Mouse (Mus musculus) 416B (cell line): ENCODE measurements around the gene Amh.
"Not testable (repeated sequence)": the region's sequence is repeated elsewhere in the genome, so short reads cannot be mapped to it uniquely, and the experiment has no call there.

Experiments
- DNase-seq: peaks from one replicate; pipeline ENCODE4 v3.0.0; 2011; ENCODE audit warnings: low read depth

The Amh gene

GRCm38 (mm10) chr10:80808099-80808984, 3.3 kb downstream of the Amh start:
- no peak for DNase-seq

DNA sequence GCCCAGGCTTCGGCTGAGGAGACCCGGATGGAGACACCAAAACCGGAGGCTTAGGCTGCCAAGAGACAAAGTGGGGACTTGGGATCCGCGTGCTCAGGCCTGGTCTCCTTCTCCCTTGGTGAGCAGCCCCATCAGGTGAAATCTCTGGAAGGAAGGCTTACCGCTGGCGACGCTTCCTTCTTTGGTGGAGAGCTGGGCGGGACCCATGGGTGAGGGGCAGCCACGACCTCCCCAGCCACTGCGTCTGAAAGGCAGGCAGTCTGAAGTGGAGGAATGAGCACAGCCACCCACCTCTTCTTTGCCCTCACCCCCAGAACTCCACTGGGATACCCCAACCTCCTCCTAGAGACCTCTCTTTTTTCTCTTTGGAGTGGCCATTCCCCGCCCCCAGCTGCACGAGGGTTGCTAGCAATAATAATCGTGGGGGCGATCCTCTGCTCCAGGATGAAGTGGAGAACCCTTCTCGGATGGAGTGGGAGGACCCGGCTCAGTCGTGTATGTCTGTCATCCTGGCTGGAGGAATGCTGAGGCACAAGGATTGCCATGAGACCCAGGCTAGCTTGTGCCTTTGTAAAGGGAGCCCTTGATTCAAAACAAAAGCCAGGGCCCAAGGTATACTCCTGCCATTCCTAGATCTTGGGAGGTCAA, 4.1 kb downstream of the Amh start:
- DNase-seq = no peak

DNA sequence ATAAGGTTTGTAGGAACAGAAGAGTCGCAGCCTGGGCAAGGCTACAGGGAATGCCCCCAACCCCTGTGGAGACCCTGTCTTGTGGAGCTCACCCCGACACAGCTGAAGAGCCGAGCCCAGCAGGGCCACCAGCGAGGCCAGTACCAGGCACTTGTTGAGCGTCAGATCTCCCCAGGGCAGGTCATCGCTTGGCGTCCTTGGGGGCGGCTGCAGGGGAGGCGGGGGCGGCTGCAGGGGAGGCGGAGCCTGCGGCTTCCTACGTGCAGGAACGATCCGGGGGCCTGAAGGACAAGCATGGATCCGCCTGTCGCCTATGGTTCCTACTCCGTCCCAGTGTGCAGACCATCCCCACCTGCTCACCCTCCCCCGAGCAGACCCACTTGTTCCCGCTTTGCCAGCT, 5.0 kb downstream of the Amh start:
- no peak for DNase-seq

DNA sequence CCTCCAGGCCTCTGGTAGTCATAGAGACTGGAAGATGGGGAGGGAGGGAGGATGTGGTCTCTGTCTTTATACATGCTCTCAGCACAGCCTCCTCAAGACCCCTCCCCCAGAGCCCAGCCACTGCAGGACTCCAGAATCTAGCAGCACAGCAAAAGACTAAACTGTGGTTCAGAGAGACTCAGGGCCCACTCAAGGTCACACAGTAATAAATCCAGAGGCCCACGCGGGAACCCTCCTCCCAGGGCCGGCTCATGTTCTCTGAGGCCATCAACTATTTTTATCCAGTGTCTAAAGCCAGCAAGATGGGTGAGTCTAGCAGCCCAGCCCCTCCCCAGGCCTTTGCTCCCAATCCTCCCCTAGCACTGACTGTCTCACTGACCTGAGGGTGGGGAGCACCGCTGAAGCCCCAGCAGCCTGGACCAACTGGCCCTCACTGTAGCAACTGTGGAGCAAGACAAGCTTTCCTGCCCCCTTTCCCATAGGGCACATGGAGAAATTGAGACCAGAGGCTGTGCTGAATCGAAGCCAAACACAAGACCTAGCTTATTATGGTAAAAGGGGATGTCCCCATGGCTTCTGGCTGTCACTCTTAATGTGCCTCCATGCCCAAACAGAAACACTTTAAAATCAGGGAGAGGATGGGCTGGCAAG, 7.5 kb downstream of the Amh start:
- no peak for DNase-seq

DNA sequence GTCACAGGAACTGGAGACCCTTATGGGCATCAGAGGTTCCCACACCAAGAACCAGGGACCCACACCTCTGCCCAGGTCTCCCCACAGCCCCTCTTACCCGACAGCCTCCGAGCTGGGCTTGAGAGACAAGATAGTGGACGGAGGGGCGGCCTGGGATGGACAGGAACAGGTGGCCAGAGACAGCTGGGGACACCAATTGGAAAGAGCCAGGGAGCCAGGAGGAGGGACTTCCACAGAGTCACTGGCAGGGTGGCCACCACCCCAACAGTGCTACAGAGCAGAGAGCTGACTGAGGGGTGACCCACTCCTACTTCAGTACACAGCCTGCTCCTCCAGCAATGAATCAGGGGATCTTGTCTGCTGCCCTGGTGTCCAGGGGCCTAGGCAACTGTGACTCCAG, 8.3 kb downstream of the Amh start, which contains the start of gene Jsrp1:
Gene Jsrp1, minus strand, starts transcription at position 133 of the 400 bp plus-strand sequence.
- no peak for DNase-seq

DNA sequence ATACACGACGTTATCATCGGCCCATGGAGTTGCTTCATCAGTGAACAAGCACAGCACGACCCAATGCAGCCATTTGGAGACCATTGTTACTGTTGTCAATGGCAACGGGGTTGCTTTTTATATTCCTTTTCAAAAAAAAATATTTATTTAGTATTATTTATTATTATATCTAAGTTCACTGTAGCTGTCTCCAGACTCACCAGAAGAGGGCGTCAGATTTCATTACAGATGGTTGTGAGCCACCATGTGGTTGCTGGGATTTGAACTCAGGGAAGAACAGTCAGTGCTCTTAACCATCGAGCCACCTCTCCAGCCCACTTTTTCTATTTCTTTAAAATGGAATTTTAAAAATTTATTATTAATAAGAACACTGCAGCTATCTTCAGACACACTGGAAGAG, 9.8 kb downstream of the Amh start:
- no peak for DNase-seq

DNA sequence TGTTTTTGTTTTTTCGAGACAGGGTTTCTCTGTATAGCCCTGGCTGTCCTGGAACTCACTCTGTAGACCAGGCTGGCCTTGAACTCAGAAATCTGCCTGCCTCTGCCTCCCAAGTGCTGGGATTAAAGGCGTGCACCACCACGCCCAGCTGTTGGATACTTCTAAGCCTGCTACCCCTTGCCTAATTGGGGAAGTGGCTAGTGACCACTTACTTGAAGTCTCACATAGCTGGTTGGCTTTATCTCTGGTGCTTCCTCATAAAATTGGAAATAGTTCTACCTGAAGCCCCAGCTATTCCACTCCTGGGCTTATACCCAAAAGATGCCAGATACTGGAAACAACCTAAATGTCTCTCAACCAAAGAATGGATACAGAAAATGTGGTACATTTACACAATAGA, 11.3 kb downstream of the Amh start:
- DNase-seq = not testable (repeated sequence)

DNA sequence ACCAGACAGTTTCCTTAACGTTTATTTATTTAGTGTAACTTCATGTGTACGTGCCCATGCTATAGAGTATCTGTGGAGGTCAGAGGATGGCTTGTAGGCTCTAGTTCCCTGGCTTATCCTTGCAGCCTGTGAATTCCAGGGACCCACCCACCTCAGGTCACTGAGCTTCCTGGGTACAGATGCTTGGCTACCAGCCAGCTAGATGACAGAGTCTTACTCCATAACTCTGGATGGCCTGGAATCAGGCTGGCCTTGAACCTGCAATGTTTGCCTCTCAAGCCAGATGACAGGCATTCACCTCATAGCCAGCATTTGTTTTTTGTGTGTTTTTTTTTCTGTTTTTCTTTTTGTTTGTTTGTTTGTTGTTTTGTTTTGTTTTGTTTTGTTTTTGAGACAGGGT, 12.1 kb downstream of the Amh start:
- no peak for DNase-seq

DNA sequence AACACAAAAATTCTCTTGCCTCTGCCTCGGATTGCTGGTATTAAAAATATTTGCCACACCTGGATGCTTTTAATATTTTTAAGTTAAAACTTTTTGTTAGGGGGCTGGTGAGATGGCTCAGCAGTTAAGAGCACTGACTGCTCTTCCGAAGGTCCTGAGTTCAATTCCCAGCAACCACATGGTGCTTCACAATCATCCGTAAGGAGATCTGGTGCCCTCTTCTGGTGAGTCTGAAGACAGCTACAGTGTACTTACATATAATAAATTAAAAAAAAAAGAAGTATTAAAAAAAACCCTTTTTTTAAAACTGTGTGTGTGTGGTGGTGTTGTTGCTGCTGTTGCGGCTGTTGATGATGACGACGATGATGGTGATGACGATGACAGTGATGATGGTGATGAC, 12.9 kb downstream of the Amh start:
- peak; percentile 74 for DNase-seq

- DNase-seq = no peak
Observed at GRCm38 (mm10) chr10:80818599-80819281, 13.7 kb downstream of the Amh start.

DNA sequence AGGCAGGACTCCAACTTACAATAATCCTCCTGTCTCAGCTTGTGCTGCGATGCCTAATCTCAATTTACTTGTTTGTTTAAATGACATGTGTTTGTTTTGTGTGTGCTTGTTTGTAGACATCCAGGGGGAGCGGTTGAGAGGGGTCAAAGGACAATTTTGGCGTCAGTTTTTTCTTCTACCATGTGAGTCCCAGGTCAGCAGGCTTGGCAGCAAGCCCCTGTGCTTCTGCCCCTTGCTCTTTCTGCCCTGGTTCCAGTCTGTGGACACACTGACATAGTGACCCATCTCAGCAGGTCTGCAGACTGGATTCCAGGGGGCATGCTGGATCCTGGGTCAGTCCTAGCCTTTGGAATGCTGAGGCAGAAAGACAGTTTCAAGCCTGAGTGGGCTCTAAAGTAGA, 14.4 kb downstream of the Amh start:
- no peak for DNase-seq

DNA sequence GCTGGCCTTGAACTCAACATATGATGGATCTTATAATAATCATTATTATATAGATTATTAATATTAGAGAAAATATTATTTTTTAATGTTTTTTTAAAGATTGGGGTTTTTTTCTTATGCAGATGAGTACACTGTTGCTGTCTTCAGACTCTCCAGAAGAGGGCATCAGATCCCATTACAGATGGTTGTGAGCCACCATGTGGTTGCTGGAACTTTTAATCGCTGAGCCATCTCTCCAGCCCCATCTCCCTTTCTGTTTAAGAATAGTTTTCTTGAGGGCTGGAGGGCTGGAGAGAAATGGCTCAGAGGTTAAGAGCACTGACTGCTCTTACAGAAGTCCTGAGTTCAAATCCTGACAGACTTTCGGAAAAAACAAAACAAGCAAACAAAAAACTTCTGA, 16.9 kb downstream of the Amh start:
- DNase-seq = peak; percentile 65

GRCm38 (mm10) chr10:80822528-80822927, 17.5 kb downstream of the Amh start:
- DNase-seq = no peak

GRCm38 (mm10) chr10:80823316-80823715, 18.3 kb downstream of the Amh start:
- DNase-seq = no peak

- peak; percentile 79 for DNase-seq
Observed at GRCm38 (mm10) chr10:80823847-80824643, 19.0 kb downstream of the Amh start.

GRCm38 (mm10) chr10:80824827-80825226, 19.8 kb downstream of the Amh start:
- peak; percentile 40 for DNase-seq

GRCm38 (mm10) chr10:80826151-80827062, 21.4 kb downstream of the Amh start, which contains the start of gene Oaz1:
Gene Oaz1 (plus strand): TSS chr10:80826656.
- peak; percentile 100 for DNase-seq

DNA sequence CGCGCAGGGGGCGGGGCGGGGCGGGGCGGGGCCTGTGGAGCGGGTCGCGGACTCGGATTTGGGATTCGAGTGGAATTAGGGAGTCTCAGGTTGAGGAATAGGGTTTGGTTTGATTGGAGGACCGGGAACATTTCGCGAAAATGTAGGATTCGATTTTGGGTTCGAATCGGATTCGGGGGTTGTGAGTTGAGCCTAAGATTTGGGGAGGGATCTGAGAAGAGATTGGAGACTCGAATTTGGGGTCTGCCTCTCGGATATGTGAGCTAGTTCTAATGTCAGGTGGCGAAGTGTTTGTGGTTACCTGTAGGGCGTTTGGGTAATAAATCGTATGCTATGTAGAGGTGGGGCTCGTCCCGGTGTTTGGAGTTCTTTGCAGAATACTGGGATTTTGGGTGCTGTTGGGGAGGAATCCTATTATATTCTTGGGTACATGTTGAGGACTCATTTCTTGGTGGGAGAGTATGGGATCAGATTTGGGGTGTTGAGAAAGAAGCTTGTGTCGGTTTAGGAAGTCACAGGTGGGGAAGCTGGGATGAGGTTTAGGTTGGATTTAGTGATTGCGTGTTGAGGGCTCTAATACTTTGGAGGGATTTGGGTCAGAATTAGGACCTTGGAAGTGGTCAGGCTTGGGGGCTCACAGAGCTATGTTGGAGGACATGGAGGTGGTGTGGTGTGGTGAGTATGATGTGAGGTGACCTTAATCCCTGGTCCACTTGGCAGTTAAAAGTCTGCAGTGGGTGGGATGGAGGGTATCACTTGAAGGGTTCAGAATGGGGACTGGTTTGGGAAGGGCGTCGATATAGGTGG, 22.2 kb downstream of the Amh start:
- no peak for DNase-seq

GRCm38 (mm10) chr10:80827870-80828420, 22.9 kb downstream of the Amh start:
- no peak for DNase-seq
